Mouse (Mus musculus) C2C12 (cell line): ENCODE data around the gene Large2. TPM values are rescaled to one million over a fixed set of nuclear protein-coding genes. Genes with fewer than 3 reads are reported as not detected.

Experiments used
- H3K27me3 ChIP-seq: one replicate; pipeline ENCODE4 v1.6.1; 2011; ENCODE audit not compliant: control insufficient read depth, insufficient read depth, insufficient read length
- H3K36me3 ChIP-seq: one replicate; pipeline ENCODE4 v1.6.1; 2011; ENCODE audit not compliant: control insufficient read depth, insufficient read depth
- H3K4me3 ChIP-seq: one replicate; pipeline ENCODE4 v1.5.1; 2011; ENCODE audit warnings: mild to moderate bottlenecking, control low read depth; ENCODE audit not compliant: poor library complexity, insufficient read depth, severe bottlenecking
- H3K79me2 ChIP-seq: one replicate; pipeline ENCODE4 v1.6.1; 2011; ENCODE audit not compliant: control insufficient read depth, insufficient read depth
- H3K79me3 ChIP-seq: one replicate; pipeline ENCODE4 v1.6.1; 2011; ENCODE audit warnings: low read depth, control low read depth
- H3ac ChIP-seq: one replicate; pipeline ENCODE3; 2011; ENCODE audit warnings: low read depth; ENCODE audit not compliant: control insufficient read depth, insufficient read length
- CEBPB ChIP-seq: IDR thresholded peaks from one replicate; pipeline ENCODE4 v1.6.1; 2011; ENCODE audit warnings: low read depth, mild to moderate bottlenecking, control low read depth, moderate library complexity
- CTCF ChIP-seq: IDR thresholded peaks from one replicate; pipeline ENCODE4 v1.5.1; 2011; ENCODE audit not compliant: control insufficient read depth, insufficient read depth, insufficient read length
- FOSL1 ChIP-seq: IDR thresholded peaks from one replicate; pipeline ENCODE4 v1.8.0; 2011; ENCODE audit warnings: mild to moderate bottlenecking, low read length; ENCODE audit not compliant: poor library complexity, insufficient read depth, severe bottlenecking
- MAX ChIP-seq: IDR thresholded peaks from one replicate; pipeline ENCODE4 v1.6.1; 2011; ENCODE audit warnings: mild to moderate bottlenecking, control low read depth
- MYOD1 ChIP-seq: IDR thresholded peaks from one replicate; pipeline ENCODE4 v1.6.1; 2011; ENCODE audit warnings: low read depth; ENCODE audit not compliant: control insufficient read depth, insufficient read length
- MYOG ChIP-seq: IDR thresholded peaks from one replicate; pipeline ENCODE4 v1.6.1; 2011; ENCODE audit not compliant: control insufficient read depth, insufficient read length; ENCODE audit errors: extremely low read depth
- USF1 ChIP-seq: IDR thresholded peaks from one replicate; pipeline ENCODE4 v1.6.1; 2011; ENCODE audit warnings: low read depth, mild to moderate bottlenecking, control low read depth, moderate library complexity
- microRNA-seq: library from miRNA; unstranded; fragments of <30 nt; microRNA quantifications from one replicate; pipeline ENCODE4, GENCODE M21; 2019; ENCODE audit warnings: borderline microRNAs expressed
- polyA plus RNA-seq: library from polyadenylated mRNA; unstranded; fragments of >200 nt; fragmentation: generic; extraction: Trizol; gene quantifications from one replicate; pipeline ENCODE4 v1.2.1, GENCODE M21; 2012; ENCODE audit warnings: missing spikeins

The Large2 gene
- polyA plus RNA-seq, 1 experiment: 0.13 TPM

GRCm38 (mm10) chr2:92322669-92323068 lies 52.0 kb downstream of the Large2 start:
- H3K27me3 ChIP-seq: no peaks in the 10 kb centered on the region
- H3K36me3 ChIP-seq: peaks cover 4% of the 10 kb centered on the region
- no peak overlapping the region for H3K4me3 ChIP-seq
- H3ac ChIP-seq: no peak overlapping the region
- no peaks in the 10 kb centered on the region for H3K79me3 ChIP-seq
- TF ChIP-seq MAX (no peak), USF1 (peak; percentile 57)
- H3K79me2 ChIP-seq: no peaks in the 10 kb centered on the region

- Histone ChIP-seq H3ac (no peak overlapping the region), H3K79me2 (no peaks in the 10 kb centered on the region), H3K36me3 (no peaks in the 10 kb centered on the region), H3K79me3 (no peaks in the 10 kb centered on the region), H3K27me3 (no peaks in the 10 kb centered on the region), H3K4me3 (no peak overlapping the region)
- TF ChIP-seq MYOD1: no peak
- TF ChIP-seq MYOG: no peak
- no peak for TF ChIP-seq CTCF
- no peak for TF ChIP-seq MAX
- no peak for TF ChIP-seq CEBPB
- no peak for TF ChIP-seq FOSL1
- TF ChIP-seq USF1: no peak
These were observed 57.4 kb downstream of the Large2 start for GRCm38 (mm10) chr2:92317228-92317627.

- Histone ChIP-seq H3K4me3 (no peak overlapping the region), H3K79me2 (no peaks in the 10 kb centered on the region), H3ac (no peak overlapping the region), H3K27me3 (no peaks in the 10 kb centered on the region), H3K79me3 (no peaks in the 10 kb centered on the region), H3K36me3 (no peaks in the 10 kb centered on the region)
- no peak for TF ChIP-seq MYOG
- no peak for TF ChIP-seq USF1
- TF ChIP-seq CTCF: no peak
- TF ChIP-seq FOSL1: no peak
- TF ChIP-seq MYOD1: no peak
- TF ChIP-seq CEBPB: no peak
- no peak for TF ChIP-seq MAX
These were observed 58.0 kb downstream of the Large2 start for GRCm38 (mm10) chr2:92316652-92317051.

Small RNA genes within 50 kb of the gene (microRNA-seq; reads per million reads assigned to microRNA genes)
- not detected for gene Mir7000

Other genes with a start within 250 kb of the Large2 start
- gene Pex16, start 193 bp downstream of the Large2 start, polyA plus RNA-seq: 21.0 TPM
- 0.73 TPM for gene 1700029I15Rik, start 7.7 kb upstream of the Large2 start, polyA plus RNA-seq
- 18.8 TPM for gene Mapk8ip1, start 26.4 kb upstream of the Large2 start, polyA plus RNA-seq
- gene Cry2, start 59.2 kb upstream of the Large2 start, polyA plus RNA-seq: 2.1 TPM
- gene Slc35c1, start 85.7 kb upstream of the Large2 start, polyA plus RNA-seq: 9.6 TPM
- gene Chst1, start 224.8 kb upstream of the Large2 start, polyA plus RNA-seq: 13.1 TPM